Mouse (Mus musculus) kidney, embryonic 14.5 days (tissue): ENCODE results near the gene Ccdc170. TPM values are rescaled to one million over a fixed set of nuclear protein-coding genes. Genes with fewer than 3 reads are reported as not detected.

Experiments used
- ATAC-seq: fragments of 200-750 bp; cut with Nextera tagmentation; 2 replicates; pipeline ENCODE4 v1.8.0; 2017; ENCODE audit warnings: moderate number of reproducible peaks, mild to moderate bottlenecking, moderate TSS enrichment, moderate library complexity; ENCODE audit not compliant: low FRiP score, low TSS enrichment
- H3K27ac ChIP-seq: fragments of 300-500 bp; sonication (generic); 2 replicates; pipeline ENCODE4 v1.5.1; 2014; ENCODE audit warnings: low read depth, mild to moderate bottlenecking, low read length, moderate library complexity, mixed read lengths
- H3K27me3 ChIP-seq: fragments of 300-500 bp; sonication (generic); 2 replicates; pipeline ENCODE4 v1.6.1; 2014; ENCODE audit warnings: mild to moderate bottlenecking, low read length; ENCODE audit not compliant: control insufficient read depth, insufficient read depth
- H3K36me3 ChIP-seq: fragments of 300-500 bp; sonication (generic); 2 replicates; pipeline ENCODE4 v1.6.1; 2014; ENCODE audit warnings: low read length, mixed read lengths; ENCODE audit not compliant: control insufficient read depth, insufficient read depth
- H3K4me1 ChIP-seq: fragments of 300-500 bp; sonication (generic); 2 replicates; pipeline ENCODE4 v1.6.1; 2014; ENCODE audit warnings: low read length, mixed read lengths; ENCODE audit not compliant: control insufficient read depth, insufficient read depth
- H3K4me2 ChIP-seq: fragments of 300-500 bp; sonication (generic); replicated peaks from 2 replicates; pipeline ENCODE4 v1.6.1; 2014; ENCODE audit warnings: low read depth, mild to moderate bottlenecking, low read length
- H3K4me3 ChIP-seq: fragments of 300-500 bp; sonication (generic); 2 replicates; pipeline ENCODE4 v1.5.1; 2014; ENCODE audit warnings: mild to moderate bottlenecking, low read length
- H3K9ac ChIP-seq: fragments of 300-500 bp; sonication (generic); 2 replicates; pipeline ENCODE4 v1.6.1; 2014; ENCODE audit warnings: low read depth, mild to moderate bottlenecking, low read length, moderate library complexity
- H3K9me3 ChIP-seq: fragments of 300-500 bp; sonication (generic); 2 replicates; pipeline ENCODE4 v1.6.1; 2016; ENCODE audit warnings: low read length; ENCODE audit not compliant: control insufficient read depth
- WGBS: fragments of 180-500 bp; shearing (Covaris S2); extraction: QIAGEN DNeasy Blood & Tissue Kit; methylation state at CpG from one replicate; pipeline ENCODE4 v1.1.7; 2014; 5-methylcytosine and 5-hydroxymethylcytosine counted together
- polyA plus RNA-seq: library from polyadenylated mRNA; unstranded; fragments of >200 nt; fragmentation: Nextera tagmentation; extraction: Ambion mirVana; gene quantifications from 2 replicates; pipeline ENCODE4 v1.2.1, GENCODE M21; 2014

The Ccdc170 gene
- polyA plus RNA-seq, 1 experiment from 2014 or later: 1.0 TPM

DNA sequence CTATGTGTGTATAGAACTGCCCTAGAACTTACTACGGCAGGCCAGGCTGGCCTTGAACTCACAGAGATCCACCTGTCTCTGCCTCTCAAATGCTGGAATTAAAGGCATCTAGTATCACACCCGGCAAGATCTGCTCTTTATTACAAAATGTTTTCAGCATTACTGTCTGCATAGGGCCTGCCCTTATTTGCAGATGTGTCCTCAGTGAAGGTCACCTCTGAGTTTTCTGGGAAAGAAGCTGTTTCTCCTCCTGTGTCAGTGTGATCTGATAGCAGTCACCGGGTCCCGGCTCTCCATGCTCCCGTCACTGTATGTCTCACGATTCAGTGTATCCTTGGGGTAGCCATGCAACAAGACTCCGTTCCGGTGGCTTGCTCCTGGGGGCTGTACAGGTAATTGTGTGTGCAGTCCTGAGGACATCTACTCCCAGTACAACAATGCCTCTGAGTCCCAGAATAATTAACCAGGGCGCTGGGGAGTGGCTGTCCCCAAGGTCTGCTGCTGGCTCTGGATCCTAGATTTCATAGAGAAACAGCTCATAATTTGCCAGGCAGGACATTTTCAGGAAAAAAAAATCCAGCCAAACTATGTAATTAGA lies 48.4 kb downstream of the Ccdc170 start:
- 0 out of 2 replicates have a peak, but pooled peaks cover 3% of the 10 kb centered on the region for H3K4me1 ChIP-seq
- no peak overlapping the region for H3K4me2 ChIP-seq
- H3K27ac ChIP-seq: peak overlapping the region; percentile 56; the same call in 1 of the 2 replicates
- H3K4me3 ChIP-seq: no peak overlapping the region
- no peaks in the 10 kb centered on the region for H3K36me3 ChIP-seq
- no peaks in the 10 kb centered on the region for H3K27me3 ChIP-seq
- 54% methylated on average over 9 of the region's 9 CpGs for WGBS
- H3K9me3 ChIP-seq: no peaks in the 10 kb centered on the region
- peak; percentile 89 for ATAC-seq
- no peak overlapping the region for H3K9ac ChIP-seq

DNA sequence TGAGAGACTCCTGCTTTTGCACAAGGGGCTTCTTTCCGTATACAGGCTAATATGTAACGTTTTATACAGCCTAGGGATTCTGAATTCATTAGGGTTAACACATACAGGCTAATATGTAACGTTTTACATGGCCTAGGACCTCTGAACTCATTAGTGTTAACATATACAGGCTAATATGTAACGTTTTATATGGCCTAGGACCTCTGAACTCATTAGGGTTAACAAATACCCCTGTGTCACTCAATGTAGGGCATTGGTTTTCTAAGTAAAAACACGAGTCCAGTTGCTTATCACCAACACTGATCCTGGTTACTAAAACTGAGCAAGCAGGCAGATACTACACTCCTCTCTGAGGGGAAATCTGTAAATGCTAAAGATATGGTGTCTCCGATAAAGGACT lies 49.6 kb downstream of the Ccdc170 start:
- 58% methylated on average over 6 of the region's 6 CpGs for WGBS
- no peak overlapping the region for H3K4me3 ChIP-seq
- H3K36me3 ChIP-seq: no peaks in the 10 kb centered on the region
- H3K9ac ChIP-seq: no peak overlapping the region
- H3K9me3 ChIP-seq: no peaks in the 10 kb centered on the region
- ATAC-seq: 0 out of 2 replicates have a peak, but pooled peaks have one; percentile 21
- H3K27ac ChIP-seq: no peak overlapping the region
- H3K4me1 ChIP-seq: 0 out of 2 replicates have a peak, but pooled peaks cover 3% of the 10 kb centered on the region
- no peaks in the 10 kb centered on the region for H3K27me3 ChIP-seq
- H3K4me2 ChIP-seq: no peak overlapping the region

DNA sequence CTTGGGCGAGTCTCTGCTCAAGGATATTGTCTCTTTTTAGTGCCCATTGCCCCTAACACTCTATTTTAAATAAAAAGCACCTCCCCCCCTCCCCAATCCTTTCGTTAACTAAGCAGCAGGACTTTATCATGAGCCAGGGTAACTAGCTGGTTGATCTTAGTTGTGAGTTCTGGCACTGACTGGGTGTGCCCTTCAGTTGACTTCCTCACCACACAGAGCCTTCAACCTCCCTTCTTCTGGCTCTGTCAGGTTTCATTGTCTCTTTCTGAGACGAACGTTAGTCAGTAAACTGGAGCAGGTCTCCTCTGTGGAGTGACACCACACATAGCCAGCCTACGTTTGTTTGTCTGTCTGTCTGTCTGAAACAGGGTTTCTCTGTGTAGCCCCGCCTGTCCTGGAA lies 50.4 kb downstream of the Ccdc170 start:
- H3K9me3 ChIP-seq: no peaks in the 10 kb centered on the region
- H3K27me3 ChIP-seq: no peaks in the 10 kb centered on the region
- no peak for ATAC-seq
- no peak overlapping the region for H3K4me2 ChIP-seq
- 0 out of 2 replicates have a peak, but pooled peaks cover 3% of the 10 kb centered on the region for H3K4me1 ChIP-seq
- 69% methylated on average over 6 of the region's 6 CpGs for WGBS
- no peak overlapping the region for H3K9ac ChIP-seq
- H3K27ac ChIP-seq: peak overlapping the region; percentile 48; the same call in 1 of the 2 replicates
- no peak overlapping the region for H3K4me3 ChIP-seq
- no peaks in the 10 kb centered on the region for H3K36me3 ChIP-seq

DNA sequence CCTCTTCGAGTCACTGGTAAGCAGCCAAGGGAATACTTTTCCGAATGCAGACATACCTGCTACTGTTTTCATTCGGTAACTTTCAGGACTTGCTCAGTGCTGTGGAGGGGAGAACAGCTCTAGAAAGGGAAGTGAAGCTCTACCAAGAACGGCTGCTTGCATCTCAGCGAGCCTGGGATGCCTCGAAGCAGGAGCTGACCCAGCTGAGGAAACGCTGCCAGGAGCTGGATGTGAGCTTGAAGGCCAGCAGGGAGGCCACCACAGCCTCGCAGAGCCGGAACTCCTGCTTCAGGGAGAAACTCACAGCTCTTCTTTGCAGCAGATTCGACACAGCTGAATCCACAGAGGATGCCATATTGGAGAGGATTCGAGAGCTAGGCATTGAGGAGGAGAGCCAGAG lies 51.6 kb downstream of the Ccdc170 start:
- Histone ChIP-seq H3K27ac (no peak overlapping the region), H3K4me2 (no peak overlapping the region), H3K4me3 (no peak overlapping the region), H3K4me1 (0 out of 2 replicates have a peak, but pooled peaks cover 3% of the 10 kb centered on the region), H3K9me3 (no peaks in the 10 kb centered on the region), H3K27me3 (no peaks in the 10 kb centered on the region), H3K9ac (no peak overlapping the region), H3K36me3 (no peaks in the 10 kb centered on the region)
- no peak for ATAC-seq
- WGBS: 74% methylated on average over 11 of the region's 11 CpGs

DNA sequence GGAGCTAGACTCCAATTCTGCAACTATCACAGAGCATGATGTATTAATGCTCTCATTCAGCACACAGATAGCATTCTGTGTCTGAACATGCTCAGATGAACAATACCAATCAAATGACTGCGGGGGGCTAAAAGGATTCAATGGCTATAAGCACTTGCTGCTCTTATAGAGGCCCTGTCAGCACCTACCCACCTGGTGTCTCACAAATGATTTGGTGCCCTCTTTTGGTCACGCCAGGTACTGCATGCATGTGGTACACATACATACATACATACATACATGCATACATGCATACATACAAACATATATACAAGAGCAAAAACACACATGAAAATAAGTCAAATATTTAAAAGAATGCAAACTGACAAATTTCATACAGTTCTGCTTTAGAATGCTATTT lies 63.2 kb downstream of the Ccdc170 start:
- Histone ChIP-seq H3K4me1 (no peaks in the 10 kb centered on the region), H3K4me2 (no peak overlapping the region), H3K27me3 (no peaks in the 10 kb centered on the region), H3K4me3 (no peak overlapping the region), H3K9me3 (peaks cover 4% of the 10 kb centered on the region; the same call in 1 of the 2 replicates), H3K9ac (no peak overlapping the region), H3K36me3 (no peaks in the 10 kb centered on the region), H3K27ac (no peak overlapping the region)
- 98% methylated on average over 2 of the region's 2 CpGs for WGBS
- ATAC-seq: no peak

DNA sequence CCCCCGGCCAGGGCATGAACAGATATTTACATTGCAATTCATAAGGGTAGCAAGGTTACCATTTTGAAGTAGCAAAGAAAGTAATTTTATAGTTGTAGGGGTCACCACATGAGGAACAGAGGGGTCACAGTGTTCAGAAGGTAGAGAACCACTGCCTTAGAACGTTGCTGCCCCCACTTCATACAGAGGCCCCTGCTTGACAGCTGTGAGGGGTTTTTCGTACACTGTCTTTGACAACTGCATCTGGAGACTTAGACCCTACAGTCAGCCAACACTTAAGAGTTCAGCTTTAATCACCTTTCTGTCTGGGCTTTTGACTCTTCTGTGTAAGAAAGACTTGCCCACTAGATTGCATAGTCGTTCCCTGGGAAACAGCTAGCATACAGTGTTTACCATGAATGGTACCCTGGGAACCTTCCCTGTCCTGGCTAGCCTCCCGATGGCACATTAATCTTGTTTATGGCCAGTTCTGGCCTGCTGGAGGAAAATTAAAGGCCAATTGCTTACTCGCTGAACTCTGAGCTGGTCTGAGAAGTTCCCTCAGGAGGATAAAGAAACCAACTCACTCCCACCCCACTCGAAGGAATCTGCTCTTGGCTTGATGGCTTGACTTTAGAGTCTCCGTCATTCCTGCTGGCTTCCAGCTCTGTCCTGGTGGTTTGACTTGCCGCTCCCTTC lies 71.3 kb downstream of the Ccdc170 start:
- WGBS: 32% methylated on average over 9 of the region's 9 CpGs
- ATAC-seq: peak; percentile 86
- Histone ChIP-seq H3K4me1 (peaks cover 20% of the 10 kb centered on the region), H3K9ac (no peak overlapping the region), H3K9me3 (no peaks in the 10 kb centered on the region), H3K27ac (peak overlapping the region; percentile 20; the same call in 1 of the 2 replicates), H3K4me3 (no peak overlapping the region), H3K4me2 (no peak overlapping the region), H3K27me3 (no peaks in the 10 kb centered on the region), H3K36me3 (no peaks in the 10 kb centered on the region)

DNA sequence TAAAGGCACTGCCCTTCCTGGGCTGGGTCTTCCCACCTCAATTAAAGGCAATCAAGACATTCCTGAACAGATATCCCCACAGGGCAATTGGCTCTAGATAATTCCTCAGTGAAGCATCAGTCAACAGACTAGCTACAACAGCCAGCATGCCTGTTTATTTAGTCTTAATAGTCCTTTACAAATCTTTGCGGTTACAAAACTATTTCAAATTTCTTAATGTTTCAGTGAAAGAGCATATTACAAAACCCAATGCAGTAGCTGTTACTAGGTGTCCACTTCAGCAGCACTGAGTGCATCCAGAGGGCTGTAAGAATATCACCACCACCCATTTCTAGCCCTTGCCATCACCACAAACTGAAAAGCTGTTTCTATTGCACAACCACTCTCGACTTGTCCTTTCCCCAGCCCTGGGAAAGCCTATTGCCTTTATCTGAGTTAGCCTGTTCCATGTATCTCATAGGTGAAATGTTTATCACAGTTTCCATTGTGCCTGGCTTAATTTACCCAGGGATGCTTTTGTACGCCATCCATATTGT lies 74.6 kb downstream of the Ccdc170 start:
- 82% methylated on average over 3 of the region's 3 CpGs for WGBS
- no peak for ATAC-seq
- peaks cover 25% of the 10 kb centered on the region for H3K4me1 ChIP-seq
- H3K9me3 ChIP-seq: no peaks in the 10 kb centered on the region
- H3K36me3 ChIP-seq: no peaks in the 10 kb centered on the region
- no peak overlapping the region for H3K9ac ChIP-seq
- no peaks in the 10 kb centered on the region for H3K27me3 ChIP-seq
- no peak overlapping the region for H3K4me2 ChIP-seq
- no peak overlapping the region for H3K27ac ChIP-seq
- no peak overlapping the region for H3K4me3 ChIP-seq

DNA sequence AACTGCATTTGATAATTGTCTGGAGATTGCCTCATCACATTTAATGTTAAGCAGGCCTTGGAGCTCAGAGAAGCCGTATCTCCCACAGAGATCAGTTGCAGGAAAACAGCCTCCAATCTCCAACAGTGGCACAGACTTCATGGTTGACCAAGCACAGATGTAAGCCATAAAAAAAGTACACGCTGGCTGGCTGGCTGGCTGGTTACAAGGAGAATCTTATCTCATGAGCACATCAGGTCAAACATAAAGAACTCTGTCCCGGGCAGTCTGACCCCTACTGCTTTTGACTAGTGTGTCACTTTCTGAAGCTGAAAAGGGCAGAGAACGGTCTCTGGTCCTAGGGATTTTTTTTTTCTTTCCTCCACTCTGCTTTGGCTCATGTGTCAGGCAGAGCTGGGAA lies 76.8 kb downstream of the Ccdc170 start:
- Histone ChIP-seq H3K4me3 (no peak overlapping the region), H3K27ac (no peak overlapping the region), H3K4me1 (peaks cover 5% of the 10 kb centered on the region; the same call in 1 of the 2 replicates), H3K36me3 (no peaks in the 10 kb centered on the region), H3K27me3 (no peaks in the 10 kb centered on the region), H3K9ac (no peak overlapping the region), H3K4me2 (no peak overlapping the region), H3K9me3 (no peaks in the 10 kb centered on the region)
- WGBS: 11% methylated on average over 4 of the region's 4 CpGs
- peak; percentile 80; the same call in 1 of the 2 replicates for ATAC-seq

DNA sequence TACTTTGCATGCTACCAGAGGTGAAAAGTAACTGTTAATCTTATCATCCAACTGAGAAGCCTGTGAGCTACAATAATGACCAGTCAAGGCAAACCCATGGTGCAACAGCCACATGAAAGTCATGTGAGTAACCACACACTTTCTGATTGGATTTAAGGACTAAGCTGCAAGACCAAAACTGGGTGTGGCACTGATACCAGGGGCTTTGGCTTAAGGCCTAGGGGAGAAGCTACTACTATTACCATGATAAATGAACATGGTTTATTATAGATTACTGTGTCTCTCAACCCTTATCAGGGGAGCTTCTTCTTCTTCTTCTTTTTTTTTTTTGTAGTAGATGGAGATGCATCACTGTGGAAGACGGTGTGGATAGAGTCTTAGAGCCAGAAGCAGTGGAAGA lies 82.8 kb downstream of the Ccdc170 start:
- H3K4me2 ChIP-seq: no peak overlapping the region
- H3K9me3 ChIP-seq: no peaks in the 10 kb centered on the region
- no peak for ATAC-seq
- H3K4me3 ChIP-seq: no peak overlapping the region
- 96% methylated on average over 1 of the region's 1 CpGs for WGBS
- H3K27ac ChIP-seq: no peak overlapping the region
- H3K36me3 ChIP-seq: no peaks in the 10 kb centered on the region
- no peaks in the 10 kb centered on the region for H3K4me1 ChIP-seq
- H3K9ac ChIP-seq: no peak overlapping the region
- H3K27me3 ChIP-seq: no peaks in the 10 kb centered on the region
